In genomic region chr2:118786525-118786924, GRCm38 (mm10) we compare ENCODE assay signal across 1 mouse cellular context.
TF ChIP-seq lines count a peak whose summit lies in the region.

No protein-coding gene starts in this region.

TF ChIP-seq in MEL, 35 proteins besides CTCF, POLR2A, EP300 and RAD21:
- no peak for TF ChIP-seq CHD2 (IDR thresholded peaks at IDR 0.05; ENCODE audit: low read length)
- TF ChIP-seq MYB (IDR thresholded peaks at IDR 0.05; ENCODE audit: low read depth, low read length), result 0 out of 2 replicates have a peak, but pooled peaks have one; percentile 45
- TF ChIP-seq ETS1 (IDR thresholded peaks at IDR 0.05; ENCODE audit: low read depth, low read length), result no peak
- TF ChIP-seq JUND (IDR thresholded peaks at IDR 0.05; ENCODE audit: low read depth, low read length), result no peak
- TF ChIP-seq NELFE (IDR thresholded peaks at IDR 0.05; ENCODE audit: low read depth, low read length), result no peak
- no peak for TF ChIP-seq SIN3A (IDR thresholded peaks at IDR 0.05; ENCODE audit: low read length)
- TF ChIP-seq POLR2AphosphoS5 (IDR thresholded peaks at IDR 0.05; ENCODE audit: borderline replicate concordance, low read depth, low read length), result no peak
- TF ChIP-seq POLR2AphosphoS2 (IDR thresholded peaks at IDR 0.05; ENCODE audit: low read length), result no peak
- no peak for TF ChIP-seq USF1 (IDR thresholded peaks at IDR 0.05; ENCODE audit: low read depth, low read length)
- no peak for TF ChIP-seq USF2 (IDR thresholded peaks at IDR 0.05; ENCODE audit: borderline replicate concordance in 1 of 2, insufficient read depth in 1 of 2, low read depth in 1 of 2, low read length in 2 of 2)
- TF ChIP-seq RCOR1 (IDR thresholded peaks at IDR 0.05; ENCODE audit: low read depth, low read length), result no peak
- peak; percentile 71 for TF ChIP-seq TAL1 (IDR thresholded peaks at IDR 0.05; ENCODE audit: low read length)
- peak; percentile 77 for TF ChIP-seq TCF12 (IDR thresholded peaks at IDR 0.05; ENCODE audit: low read depth, low read length)
- TF ChIP-seq SMC3 (IDR thresholded peaks at IDR 0.05; ENCODE audit: low read depth, low read length), result no peak
- peak; percentile 50; the same call in 1 of the 2 replicates for TF ChIP-seq GATA1 (IDR thresholded peaks at IDR 0.05; ENCODE audit: low read depth, low read length)
- 0 out of 2 replicates have a peak, but pooled peaks have one; percentile 12 for TF ChIP-seq MAZ (IDR thresholded peaks at IDR 0.05; ENCODE audit: low read depth, low read length)
